Mouse (Mus musculus) hindlimb bud, embryonic 11.5 days (tissue): ENCODE data around the gene Mbl2.
A peak's percentile ranks its signal among the peaks of the same experiment; 100 is the strongest.
"Not testable (repeated sequence)": the region's sequence is repeated elsewhere in the genome, so short reads cannot be mapped to it uniquely, and the experiment has no call there.

Source experiments
- DNase-seq: peaks from one replicate; pipeline ENCODE4 v3.0.0-alpha.2; 2012; ENCODE audit warnings: low read depth, low spot score; ENCODE audit errors: extremely low spot score

The Mbl2 gene

DNA sequence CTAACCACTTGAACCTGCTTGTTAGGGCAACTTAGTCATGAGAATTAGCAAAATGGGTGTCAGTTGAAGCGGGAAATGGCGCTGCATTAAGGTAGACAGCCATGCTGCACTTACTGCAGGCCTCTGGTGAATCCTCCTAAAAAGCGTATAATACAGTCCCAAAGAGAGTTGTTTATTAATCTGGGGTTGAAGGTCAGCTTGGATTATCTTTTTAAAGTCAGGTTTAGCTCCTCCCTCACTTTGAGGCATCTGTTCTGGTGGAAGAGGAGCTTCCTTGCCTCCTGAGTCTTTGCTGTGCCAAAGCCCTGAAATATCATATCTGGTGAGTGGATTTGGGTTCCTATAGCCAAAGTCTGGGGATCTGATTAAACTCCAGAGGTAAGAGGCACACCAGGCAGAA, at the start of gene Mbl2:
Mbl2 (plus strand) TSS at position 252 of the 400 bp plus-strand sequence.
- DNase-seq = no peak

DNA sequence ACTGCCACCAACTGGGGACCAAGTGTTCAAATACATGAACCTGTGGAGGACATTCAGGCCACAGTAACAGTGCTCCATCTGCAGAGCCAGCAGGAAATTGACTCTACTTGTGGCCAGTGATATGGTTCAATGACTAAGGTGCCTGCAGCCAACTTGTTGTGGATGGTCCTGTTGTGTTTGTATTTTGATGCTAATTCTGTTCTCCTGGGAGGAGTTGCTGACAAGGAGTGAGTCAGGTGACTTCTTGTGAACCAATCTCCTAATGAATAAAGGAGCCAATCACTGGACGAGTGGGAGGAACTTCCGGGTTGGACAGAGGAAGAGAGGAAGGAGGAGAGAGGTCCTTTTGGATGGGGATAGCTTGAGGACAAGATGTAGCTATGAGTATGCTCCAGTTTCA, 47.2 kb upstream of the Mbl2 start:
- DNase-seq = no peak

DNA sequence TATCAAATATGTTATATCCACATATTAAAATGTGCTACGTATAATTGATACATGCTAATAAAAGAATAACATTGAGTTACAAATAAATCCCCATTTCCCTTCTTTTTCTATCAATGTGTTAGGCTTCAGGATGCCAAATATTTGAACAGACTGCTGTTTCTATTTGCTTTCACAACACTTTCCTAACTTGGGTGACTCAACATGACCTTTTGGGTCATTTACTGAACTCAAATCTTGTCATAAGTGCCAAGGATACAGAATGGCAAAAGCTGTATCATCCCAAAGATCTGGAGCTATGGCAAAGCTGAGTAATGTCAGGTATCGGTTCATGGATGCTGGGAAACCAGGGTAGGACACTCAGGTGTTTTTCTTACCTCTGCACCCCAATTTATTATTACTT, 45.5 kb upstream of the Mbl2 start:
- no peak for DNase-seq

DNA sequence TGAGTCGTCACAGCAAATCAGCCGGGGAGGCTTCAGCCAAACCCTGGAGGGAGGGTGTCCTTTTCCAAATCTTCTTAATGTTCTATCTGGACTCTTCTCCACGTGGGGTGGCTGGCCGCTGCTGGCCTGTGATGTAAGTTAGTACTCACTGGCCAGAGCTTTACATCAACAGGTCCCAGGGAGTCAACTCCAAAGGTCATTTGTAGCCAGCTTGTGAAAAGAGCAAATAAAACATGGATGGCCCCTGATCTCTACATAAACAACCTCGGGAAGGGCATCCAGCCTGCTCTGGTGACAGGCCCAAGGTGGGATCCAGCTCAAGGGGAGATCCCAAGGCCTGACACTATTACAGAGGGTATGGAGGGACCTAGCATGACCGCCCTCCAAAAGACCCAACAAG, 37.7 kb upstream of the Mbl2 start:
- no peak for DNase-seq

DNA sequence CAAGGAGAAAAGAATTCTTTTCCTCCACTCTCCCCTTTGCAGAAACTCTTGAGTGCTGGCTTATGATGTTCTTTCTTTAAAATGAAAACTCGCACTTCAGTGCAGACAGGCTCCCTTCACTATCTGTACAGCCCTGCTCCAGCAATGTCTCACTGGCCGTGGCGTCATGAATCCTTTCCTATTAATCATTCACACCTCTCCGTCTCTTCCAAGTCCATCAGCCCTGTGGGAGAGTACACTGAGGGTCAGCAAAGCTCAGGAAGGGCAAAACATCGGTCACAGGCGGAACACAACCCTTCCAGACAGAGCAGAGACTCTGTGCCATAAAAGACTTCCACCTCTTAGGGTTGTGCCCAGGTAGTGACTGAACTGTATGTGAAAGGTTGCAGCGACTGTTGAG, 30.6 kb upstream of the Mbl2 start:
- DNase-seq = no peak

DNA sequence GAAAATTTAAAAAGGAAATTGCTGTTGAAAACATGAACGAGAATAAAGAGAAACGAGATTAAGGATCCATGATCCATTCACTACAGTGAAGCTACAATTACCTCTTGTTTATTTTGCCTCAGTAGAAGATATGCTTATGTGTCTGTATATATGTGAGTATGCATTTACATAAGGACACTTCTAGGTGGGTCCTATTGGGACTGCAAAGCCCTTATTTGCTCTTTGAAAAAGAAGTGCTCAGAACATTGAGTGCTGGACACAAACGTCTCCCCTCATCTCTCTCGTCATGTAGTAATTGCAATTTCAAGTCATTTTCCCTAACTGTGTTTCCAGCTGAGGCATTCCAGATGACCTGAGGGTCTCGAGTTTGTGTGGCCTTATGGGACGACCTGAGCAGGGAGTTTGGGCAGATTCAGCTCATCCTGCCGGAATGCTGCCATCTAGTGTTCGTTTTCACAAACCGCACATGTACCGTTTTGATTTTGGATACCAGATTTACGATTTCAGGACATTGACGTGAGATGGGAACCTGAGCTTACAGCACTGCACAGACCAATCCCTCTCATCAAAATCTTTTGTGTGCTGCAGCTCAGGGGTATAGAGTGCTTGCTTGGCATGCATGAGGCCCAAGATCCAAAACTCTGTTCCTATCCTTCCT, 27.5 kb upstream of the Mbl2 start:
- peak; percentile 80 for DNase-seq

DNA sequence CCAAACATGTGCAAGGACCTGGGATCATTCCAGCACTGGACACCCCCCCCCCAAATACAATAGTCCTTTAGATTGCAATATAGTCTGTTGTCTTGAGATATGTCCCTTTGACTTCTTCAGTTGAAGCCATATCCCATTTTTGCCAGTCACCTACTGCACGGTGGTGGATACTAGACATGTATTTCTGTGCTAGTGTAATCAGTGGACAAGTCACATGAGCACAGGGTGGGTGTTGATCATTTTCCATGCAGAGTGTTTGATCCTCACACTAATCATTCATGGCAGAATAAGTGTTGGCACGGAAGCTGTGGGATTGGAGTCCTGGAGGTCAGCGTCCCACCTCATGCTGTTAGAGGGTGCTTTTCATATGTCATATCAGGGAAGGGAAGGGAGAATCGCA, 26.9 kb upstream of the Mbl2 start:
- no peak for DNase-seq

DNA sequence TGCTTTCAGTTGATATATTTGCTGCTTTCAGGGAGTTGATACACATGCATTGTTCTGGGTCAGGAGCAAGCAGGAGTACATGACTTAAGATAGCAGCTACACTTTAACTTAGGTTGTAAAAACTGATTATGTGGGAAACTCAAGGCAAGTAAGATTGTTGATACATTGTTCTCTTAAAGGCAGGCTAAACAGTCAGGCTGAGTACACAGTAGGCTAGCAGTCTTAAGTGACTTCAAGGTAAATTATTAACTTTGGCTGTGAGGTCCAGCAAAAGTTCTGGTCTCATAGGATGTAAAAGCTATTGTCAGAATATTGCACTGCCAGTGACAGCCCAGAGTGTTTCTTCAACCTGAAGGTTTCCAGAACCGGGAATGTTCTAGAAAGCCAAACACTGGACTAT, 25.8 kb upstream of the Mbl2 start:
- no peak for DNase-seq

DNA sequence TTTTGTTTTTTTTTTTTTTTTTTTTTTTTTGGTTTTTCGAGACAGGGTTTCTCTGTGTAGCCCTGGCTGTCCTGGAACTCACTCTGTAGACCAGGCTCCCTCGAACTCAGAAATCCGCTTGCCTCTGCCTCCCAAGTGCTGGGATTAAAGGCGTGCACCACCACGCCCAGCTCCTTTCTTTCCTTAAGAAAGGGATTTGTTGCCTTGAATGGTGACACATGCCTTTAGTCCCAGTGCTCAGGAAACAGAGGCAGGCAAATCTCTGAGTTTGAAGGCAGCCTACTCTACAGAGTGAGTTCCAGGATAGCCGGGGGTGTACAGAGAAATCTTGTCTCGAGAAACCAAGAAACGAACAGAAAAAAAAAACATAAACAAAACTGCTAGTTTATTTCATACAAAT, 23.7 kb upstream of the Mbl2 start:
- DNase-seq = not testable (repeated sequence)

DNA sequence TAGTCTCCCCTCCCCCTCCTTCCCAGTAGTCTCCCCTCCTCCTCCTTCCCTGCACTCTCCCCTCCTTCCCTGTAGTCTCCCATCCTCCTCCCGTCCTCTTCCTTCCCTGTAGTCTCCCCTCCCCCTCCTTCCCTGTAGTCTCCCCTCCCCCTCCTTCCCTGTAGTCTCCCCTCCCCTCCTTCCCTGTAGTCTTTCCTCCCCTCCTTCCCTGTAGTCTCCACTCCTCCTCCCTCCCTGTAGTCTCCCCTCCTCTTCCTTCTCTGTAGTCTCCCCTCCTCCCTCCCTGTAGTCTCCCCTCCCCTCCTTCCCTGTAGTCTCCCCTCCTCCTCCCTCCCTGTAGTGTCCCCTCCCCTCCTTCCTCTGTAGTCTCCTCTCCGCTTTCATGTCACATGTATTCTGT, 18.7 kb upstream of the Mbl2 start:
- no peak for DNase-seq

DNA sequence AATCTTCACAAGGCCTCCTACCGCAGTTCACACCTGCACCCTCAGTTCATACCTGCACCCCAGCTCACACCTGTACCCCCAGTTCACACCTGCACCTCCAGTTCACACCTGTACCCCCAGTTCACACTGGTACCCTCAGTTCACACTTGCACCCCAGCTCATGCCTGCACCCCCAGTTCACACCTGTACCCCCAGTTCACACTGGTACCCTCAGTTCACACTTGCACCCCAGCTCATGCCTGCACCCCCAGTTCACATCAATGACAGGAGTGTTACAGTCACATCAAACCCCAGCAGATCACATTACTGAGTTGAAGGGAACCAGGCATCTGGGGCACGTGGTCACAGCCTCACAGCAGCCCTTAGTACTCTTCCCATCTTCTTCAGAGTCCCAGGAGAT, 17.0 kb upstream of the Mbl2 start:
- not testable (repeated sequence) for DNase-seq

DNA sequence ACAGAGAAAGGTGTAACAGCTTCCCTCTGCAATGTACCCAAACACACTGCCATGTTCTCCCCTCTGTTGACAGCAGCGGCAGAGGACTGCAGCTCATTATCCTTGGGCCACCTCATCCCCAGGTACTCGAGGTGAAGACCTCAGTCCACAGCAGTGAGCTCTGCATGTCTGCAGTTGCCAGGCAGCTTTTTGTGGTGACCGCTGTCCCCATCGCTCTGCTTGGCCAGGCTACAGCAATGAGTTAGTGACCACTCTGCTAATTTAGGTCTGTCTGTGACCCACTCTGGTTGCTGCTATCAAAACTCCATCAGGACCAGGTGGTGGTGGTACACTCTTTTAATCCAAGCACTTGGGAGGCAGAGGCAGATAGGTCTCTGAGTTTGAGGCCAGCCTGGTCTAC, 16.6 kb upstream of the Mbl2 start:
- DNase-seq = no peak

DNA sequence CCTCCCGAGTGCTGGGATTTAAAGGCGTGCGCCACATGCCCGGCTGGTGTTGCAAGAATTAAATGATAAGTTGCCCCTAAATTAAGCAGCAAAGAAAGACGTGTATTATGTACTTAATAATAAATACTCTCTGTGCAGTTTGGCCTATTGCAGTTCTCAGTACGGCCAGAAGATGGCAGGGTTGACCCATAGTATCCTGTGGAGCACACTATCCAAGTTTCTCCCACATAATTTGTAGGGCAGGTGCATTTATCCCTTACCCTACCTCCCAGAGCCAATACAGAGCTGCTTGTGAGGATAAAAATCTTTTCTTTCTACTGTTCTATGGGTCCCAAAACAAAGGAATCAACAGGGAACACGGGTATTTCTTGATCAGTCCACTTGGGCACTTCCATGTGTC, 15.4 kb upstream of the Mbl2 start:
- DNase-seq = peak; percentile 52

DNA sequence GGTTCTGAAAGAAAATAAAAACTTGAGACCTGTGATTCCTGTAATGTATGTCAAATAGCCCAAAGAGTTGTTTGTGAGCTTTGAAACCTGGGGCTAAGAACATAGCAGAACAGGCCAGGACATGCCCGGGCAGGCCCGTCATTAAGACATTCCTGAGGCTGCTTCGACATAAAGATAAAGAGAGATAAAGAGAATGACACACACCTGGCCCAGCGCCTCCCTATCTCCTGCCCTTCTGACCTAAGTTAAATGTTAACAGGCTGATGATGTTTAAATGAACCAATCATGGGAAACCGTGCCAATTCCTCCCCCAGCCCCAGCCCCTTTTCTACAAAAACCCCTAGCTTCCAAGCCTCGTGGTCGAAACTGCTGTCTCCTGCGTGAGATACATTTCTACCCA, 10.1 kb upstream of the Mbl2 start:
- not testable (repeated sequence) for DNase-seq

DNA sequence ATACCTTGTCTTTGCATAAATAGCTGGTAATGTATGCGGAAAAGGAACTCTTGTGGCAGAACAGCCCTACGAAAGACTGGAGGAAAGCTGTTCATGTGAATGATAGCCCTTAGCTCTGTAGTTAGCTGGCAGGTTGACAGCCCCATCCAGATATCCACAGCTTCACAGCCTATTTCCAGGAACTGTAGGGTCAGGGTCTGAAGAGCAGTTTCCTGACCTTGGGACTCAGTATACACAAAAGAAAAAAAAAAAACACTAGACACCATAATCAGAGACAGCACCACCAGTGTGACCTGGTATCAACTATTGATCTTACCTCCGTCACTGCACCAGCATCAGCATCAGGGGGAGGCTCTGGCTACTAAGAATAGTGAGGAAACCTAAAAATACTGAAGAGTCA, 3.3 kb upstream of the Mbl2 start:
- DNase-seq = no peak

DNA sequence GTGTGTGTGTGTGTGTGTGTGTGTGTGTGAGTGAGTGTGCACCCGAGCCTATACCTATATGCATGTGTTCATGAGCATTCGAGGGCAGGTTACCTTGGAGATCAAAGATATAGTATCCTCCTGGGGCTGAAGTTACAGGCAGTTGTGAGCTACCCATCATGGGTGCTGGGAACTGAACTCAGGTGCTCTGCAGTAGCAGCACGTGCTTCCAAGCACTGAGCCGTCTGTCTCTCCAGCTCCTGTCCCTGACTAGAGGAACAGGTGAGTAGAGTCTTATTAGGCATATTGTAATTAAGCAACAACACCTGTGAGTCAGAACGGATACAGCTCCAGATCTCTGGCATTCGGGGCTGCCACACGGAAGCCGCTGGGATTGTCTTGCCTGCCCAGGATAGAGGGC, 1.7 kb downstream of the Mbl2 start:
- no peak for DNase-seq

DNA sequence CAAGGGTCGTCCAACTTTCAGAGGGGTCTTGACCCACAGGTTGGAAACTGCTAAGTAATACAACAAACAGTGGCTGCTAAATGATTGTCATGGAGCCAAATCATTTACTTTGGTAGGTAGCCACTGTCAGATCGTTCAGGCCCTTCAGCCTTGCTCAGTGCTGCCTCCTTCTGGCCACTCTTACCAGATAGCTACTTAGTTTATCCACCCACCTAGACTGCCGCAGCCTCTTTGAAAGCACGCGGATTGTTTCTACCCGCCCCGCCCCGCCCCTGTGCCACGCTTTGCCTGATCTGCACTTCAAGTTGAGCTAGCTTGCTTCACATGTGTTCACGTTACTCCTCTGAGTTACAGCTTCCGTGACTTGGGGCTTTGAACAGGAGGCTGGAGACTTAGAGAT, 14.6 kb downstream of the Mbl2 start:
- no peak for DNase-seq

DNA sequence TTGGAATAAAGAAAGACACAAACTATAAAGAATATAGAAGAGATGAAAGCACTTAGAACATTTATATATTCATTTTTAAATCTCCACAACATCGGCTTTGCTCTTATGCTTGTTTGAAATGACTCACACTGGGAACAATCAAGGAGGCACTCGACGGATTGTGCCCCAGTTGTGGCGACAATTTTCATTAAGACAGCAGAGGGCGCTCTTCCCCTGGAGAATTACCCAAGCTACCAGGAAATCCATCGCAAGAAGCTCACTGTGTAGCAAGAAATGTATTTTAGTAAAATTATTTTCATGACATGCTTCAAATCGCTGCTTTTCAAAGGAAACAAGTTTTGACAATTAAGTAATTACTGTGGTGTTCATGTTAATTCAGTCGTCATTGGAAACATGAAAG, 16.1 kb downstream of the Mbl2 start:
- peak; percentile 58 for DNase-seq

DNA sequence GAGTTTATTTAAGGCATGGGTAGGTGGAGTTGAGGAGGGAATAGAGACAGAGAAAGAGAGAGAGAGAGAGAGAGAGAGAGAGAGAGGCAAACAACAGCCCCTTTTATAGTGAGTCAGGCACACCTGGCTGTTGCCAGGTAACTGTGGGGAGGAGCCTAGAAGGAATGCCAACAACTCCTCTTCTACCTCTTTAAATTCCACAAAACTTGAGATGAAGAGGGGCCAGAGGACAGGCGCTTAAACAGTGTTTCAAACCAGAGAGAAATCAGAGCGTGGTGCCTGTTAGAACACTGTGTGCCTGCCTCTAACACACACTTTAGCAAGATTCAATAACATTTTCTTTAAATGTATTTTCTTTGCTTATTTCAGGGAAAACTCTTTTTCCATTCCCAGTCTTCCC, 19.5 kb downstream of the Mbl2 start:
- DNase-seq = no peak

DNA sequence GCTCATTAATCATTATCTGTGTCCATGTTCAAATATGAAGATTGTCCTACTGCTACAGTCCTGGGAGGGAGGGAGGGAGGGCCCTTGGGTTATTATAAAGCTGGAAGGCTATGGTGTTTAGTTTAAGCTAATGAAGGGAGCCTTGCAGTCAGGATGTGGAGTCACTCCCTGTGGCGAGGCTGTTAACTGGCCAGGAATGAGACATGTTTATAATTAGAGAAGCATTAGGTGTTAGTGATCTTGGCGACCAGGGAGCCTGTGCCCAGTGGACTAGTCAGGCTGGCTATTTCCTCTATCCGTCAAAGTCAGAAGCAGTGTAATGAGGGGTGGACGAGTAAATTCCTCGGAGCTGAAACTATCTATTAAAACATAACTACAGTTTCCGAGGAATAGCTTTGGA, 23.6 kb downstream of the Mbl2 start:
- DNase-seq = peak; percentile 71

DNA sequence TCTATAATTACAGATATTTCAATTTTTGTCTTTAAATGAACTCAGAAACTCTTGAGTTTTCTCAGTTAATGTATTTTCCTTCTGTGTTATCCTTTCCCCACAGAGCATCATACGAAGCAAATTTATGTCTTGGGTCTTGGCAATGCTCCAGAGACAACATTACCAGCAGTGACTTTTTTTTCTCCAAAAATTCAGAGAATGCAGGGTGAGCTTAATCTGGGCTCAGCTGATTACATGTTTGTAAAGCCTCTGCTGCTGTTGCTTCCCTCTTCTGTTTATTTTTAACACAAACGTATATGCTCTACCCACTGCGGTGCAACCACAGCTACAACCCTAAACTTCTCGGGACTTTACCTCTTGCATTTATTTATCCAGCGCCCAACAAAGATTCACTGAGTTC, 48.4 kb downstream of the Mbl2 start:
- no peak for DNase-seq

DNA sequence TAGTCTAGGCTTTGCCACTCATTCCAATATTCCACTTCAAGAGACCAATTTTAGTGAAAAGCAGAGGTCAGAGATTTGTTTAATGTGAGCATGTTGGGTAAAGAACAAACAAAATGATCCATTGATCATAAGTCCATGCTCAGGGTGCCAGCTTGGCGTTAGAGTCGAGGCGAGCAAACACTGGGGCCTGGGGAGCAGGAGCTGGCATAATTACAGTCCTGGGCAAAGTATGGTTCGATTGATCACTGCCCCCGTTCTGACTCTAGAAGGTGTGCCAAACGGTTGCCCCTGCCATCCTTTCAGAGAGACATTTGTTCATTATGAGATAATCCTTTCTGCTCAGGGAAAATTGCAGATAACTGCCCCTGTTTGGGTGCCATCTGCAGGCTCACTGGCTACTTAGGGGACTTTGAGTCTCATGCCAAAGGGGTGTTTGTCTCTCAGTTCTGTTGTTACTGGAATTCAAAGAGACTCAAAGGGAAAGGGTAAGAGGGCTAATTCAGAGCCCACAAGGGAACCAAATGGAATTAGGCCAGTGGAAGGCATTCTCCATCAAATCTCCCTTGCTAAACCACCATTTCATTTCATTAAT, 55.3 kb downstream of the Mbl2 start:
- no peak for DNase-seq
